Mouse (Mus musculus) lung, adult 2 months (tissue): Measurements from ENCODE around the gene Uba52.

Source experiments
- CTCF ChIP-seq: fragments of 200-500 bp; IDR thresholded peaks from 2 replicates; pipeline ENCODE4 v1.5.1; 2011; ENCODE audit warnings: mild to moderate bottlenecking, low read length, control low read depth; ENCODE audit not compliant: insufficient read depth
- POLR2A ChIP-seq: fragments of 200-500 bp; IDR thresholded peaks from 2 replicates; pipeline ENCODE4 v1.6.1; 2011; ENCODE audit warnings: low read depth, mild to moderate bottlenecking, control low read depth, low read length, borderline replicate concordance; ENCODE audit errors: extremely low read depth

GRCm38 (mm10) chr8:70511770-70512169, 1.2 kb upstream of the Uba52 start:
- no peak for TF ChIP-seq POLR2A
- no peak for TF ChIP-seq CTCF
